Mouse (Mus musculus) small intestine, adult 2 months (tissue): ENCODE results near the gene Odam. TPM values are rescaled to one million over a fixed set of nuclear protein-coding genes. Genes with fewer than 3 reads are reported as not detected.

Source experiments
- H3K27ac ChIP-seq: fragments of 200-500 bp; 2 replicates; pipeline ENCODE4 v1.5.1; 2012; ENCODE audit warnings: low read depth, low read length, control low read depth, inconsistent platforms; ENCODE audit not compliant: insufficient read depth
- H3K27me3 ChIP-seq: fragments of 200-500 bp; 2 replicates; pipeline ENCODE4 v1.6.1; 2012; ENCODE audit warnings: mild to moderate bottlenecking, moderate library complexity, low read length, inconsistent platforms; ENCODE audit not compliant: control insufficient read depth, insufficient read depth
- H3K36me3 ChIP-seq: fragments of 200-500 bp; 2 replicates; pipeline ENCODE4 v1.6.1; 2012; ENCODE audit warnings: mild to moderate bottlenecking, low read length, control low read depth, inconsistent platforms; ENCODE audit not compliant: control insufficient read depth, insufficient read depth
- H3K4me1 ChIP-seq: fragments of 200-500 bp; 2 replicates; pipeline ENCODE4 v1.6.1; 2012; ENCODE audit warnings: low read length, inconsistent platforms, mixed read lengths; ENCODE audit not compliant: control insufficient read depth, insufficient read depth, insufficient read length
- H3K4me3 ChIP-seq: fragments of 200-500 bp; 2 replicates; pipeline ENCODE4 v1.5.1; 2012; ENCODE audit warnings: low read depth, mild to moderate bottlenecking, control low read depth, inconsistent platforms, low read length, moderate library complexity
- CTCF ChIP-seq: fragments of 200-500 bp; IDR thresholded peaks from 2 replicates; pipeline ENCODE4 v1.5.1; 2012; ENCODE audit warnings: low read depth, mild to moderate bottlenecking, control low read depth, inconsistent platforms, low read length, moderate library complexity, mixed read lengths; ENCODE audit not compliant: insufficient replicate concordance, insufficient read length; ENCODE audit errors: extremely low read depth
- POLR2A ChIP-seq: fragments of 200-500 bp; IDR thresholded peaks from 2 replicates; pipeline ENCODE4 v1.6.1; 2012; ENCODE audit warnings: low read depth, mild to moderate bottlenecking, control low read depth, inconsistent platforms, low read length, moderate library complexity
- WGBS: fragments of 180-500 bp; shearing (Covaris S2); methylation state at CpG from one replicate; pipeline ENCODE4 v1.1.7; 2018; 5-methylcytosine and 5-hydroxymethylcytosine counted together
- polyA plus RNA-seq: library from polyadenylated mRNA; depleted of rRNA; stranded (reverse); fragments of >200 nt; gene quantifications from 2 replicates; pipeline ENCODE4 v1.2.3, GENCODE M21; 2012; rRNA removed

The Odam gene
- not detected in 2 replicates for polyA plus RNA-seq

GRCm38 (mm10) chr5:87884729-87885128 is at the start of gene Odam:
Gene Odam (plus strand): TSS chr5:87885029.
- H3K27ac ChIP-seq = no peak within 1 kb of the TSS
- H3K36me3 ChIP-seq = no peaks in the 10 kb centered on the region

GRCm38 (mm10) chr5:87855136-87855716 is 29.6 kb upstream of the Odam start:
- Histone ChIP-seq H3K4me1 (no peaks in the 10 kb centered on the region), H3K27ac (no peak overlapping the region), H3K36me3 (no peaks in the 10 kb centered on the region), H3K27me3 (no peaks in the 10 kb centered on the region), H3K4me3 (no peak overlapping the region)
- 73% methylated on average over 3 of the region's 3 CpGs for WGBS
- TF ChIP-seq POLR2A (no peak), CTCF (no peak)

More at GRCm38 (mm10) chr5:87884729-87885128, at the start of gene Odam:
- TF ChIP-seq CTCF = no peak
- TF ChIP-seq POLR2A = no peak
- H3K4me1 ChIP-seq = no peaks in the 10 kb centered on the region
- 82% methylated on average over 1 of the region's 1 CpGs for WGBS
- no peak within 1 kb of the TSS for H3K4me3 ChIP-seq
- no peaks in the 10 kb centered on the region for H3K27me3 ChIP-seq

GRCm38 (mm10) chr5:87870084-87870483 is 14.7 kb upstream of the Odam start:
- no peaks in the 10 kb centered on the region for H3K36me3 ChIP-seq
- no peaks in the 10 kb centered on the region for H3K4me1 ChIP-seq
- H3K27me3 ChIP-seq = no peaks in the 10 kb centered on the region
- WGBS = 27% methylated on average over 2 of the region's 2 CpGs
- TF ChIP-seq CTCF (no peak), POLR2A (no peak)
- H3K4me3 ChIP-seq = no peak overlapping the region
- H3K27ac ChIP-seq = no peak overlapping the region

GRCm38 (mm10) chr5:87871423-87871822 is 13.4 kb upstream of the Odam start:
- Histone ChIP-seq H3K36me3 (no peaks in the 10 kb centered on the region), H3K27me3 (no peaks in the 10 kb centered on the region), H3K4me1 (no peaks in the 10 kb centered on the region), H3K4me3 (no peak overlapping the region), H3K27ac (no peak overlapping the region)
- no peak for TF ChIP-seq CTCF
- no peak for TF ChIP-seq POLR2A
- 23% methylated on average over 4 of the region's 4 CpGs for WGBS

GRCm38 (mm10) chr5:87925372-87925771 is 40.5 kb downstream of the Odam start, which contains the start of gene Csn3:
Gene Csn3 (plus strand): TSS chr5:87925579.
- Histone ChIP-seq H3K27me3 (no peaks in the 10 kb centered on the region), H3K36me3 (no peaks in the 10 kb centered on the region), H3K27ac (no peak within 1 kb of the TSS), H3K4me3 (no peak within 1 kb of the TSS), H3K4me1 (no peaks in the 10 kb centered on the region)
- TF ChIP-seq POLR2A (no peak), CTCF (no peak)
- 43% methylated on average over 5 of the region's 5 CpGs for WGBS

- Histone ChIP-seq H3K36me3 (no peaks in the 10 kb centered on the region), H3K27me3 (no peaks in the 10 kb centered on the region), H3K4me1 (no peaks in the 10 kb centered on the region), H3K27ac (no peak overlapping the region), H3K4me3 (no peak overlapping the region)
- no peak for TF ChIP-seq CTCF
- no peak for TF ChIP-seq POLR2A
- 55% methylated on average over 1 of the region's 1 CpGs for WGBS
These were observed 46.8 kb downstream of the Odam start for GRCm38 (mm10) chr5:87931603-87932002.

- Histone ChIP-seq H3K4me1 (no peaks in the 10 kb centered on the region), H3K36me3 (no peaks in the 10 kb centered on the region)
These were observed 55.9 kb downstream of the Odam start for GRCm38 (mm10) chr5:87940752-87941151.

More at GRCm38 (mm10) chr5:87940752-87941151, 55.9 kb downstream of the Odam start:
- Histone ChIP-seq H3K27ac (no peak overlapping the region), H3K4me3 (no peak overlapping the region), H3K27me3 (no peaks in the 10 kb centered on the region)
- TF ChIP-seq POLR2A = no peak
- no peak for TF ChIP-seq CTCF
- WGBS = 36% methylated on average over 3 of the region's 3 CpGs
